Mouse (Mus musculus): ENCODE measurements around the gene Cntn5.
A peak's percentile ranks its signal among the peaks of the same experiment; 100 is the strongest.

The Cntn5 gene

DNA sequence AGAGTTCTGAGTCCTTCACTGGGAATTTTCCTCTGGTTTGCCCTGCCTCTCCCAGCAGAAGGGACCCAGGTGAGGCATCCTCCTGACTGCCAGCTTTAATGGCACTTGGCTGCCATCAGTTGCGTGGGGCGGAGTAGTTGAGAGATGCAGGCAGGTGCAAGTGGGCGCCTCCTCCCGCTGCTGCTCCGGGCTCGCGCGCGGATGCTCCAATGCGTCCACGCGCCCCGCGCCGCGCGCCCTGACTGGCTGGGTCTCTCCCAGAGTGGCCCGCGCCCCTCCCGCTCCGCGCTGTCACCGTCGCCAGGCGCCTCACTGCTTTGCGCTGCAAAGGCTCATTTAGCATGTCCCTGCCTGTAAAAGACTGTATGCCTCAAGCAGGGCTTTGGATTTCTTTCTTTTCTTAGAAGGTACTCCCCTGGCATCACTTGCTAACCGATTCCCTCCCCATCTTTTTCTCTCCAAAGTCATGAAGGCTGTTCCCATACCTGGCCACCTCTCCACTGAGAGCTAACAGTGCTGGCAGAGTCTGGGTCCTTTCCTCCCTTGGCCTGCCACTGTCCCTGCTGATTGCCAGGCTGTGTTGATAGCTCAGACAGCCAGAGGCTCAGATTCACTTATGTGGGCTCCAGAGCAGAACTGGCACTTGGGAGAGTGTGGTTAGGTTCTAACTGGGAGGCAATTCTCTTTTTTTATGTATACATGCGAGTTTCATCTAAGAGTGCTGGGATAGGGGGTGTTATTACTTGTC lies at the start of gene Cntn5:
Cntn5 (minus strand) TSS at position 160 of the 748 bp plus-strand sequence.
- no peak for DNase-seq (ENCODE audit: low spot score)

DNA sequence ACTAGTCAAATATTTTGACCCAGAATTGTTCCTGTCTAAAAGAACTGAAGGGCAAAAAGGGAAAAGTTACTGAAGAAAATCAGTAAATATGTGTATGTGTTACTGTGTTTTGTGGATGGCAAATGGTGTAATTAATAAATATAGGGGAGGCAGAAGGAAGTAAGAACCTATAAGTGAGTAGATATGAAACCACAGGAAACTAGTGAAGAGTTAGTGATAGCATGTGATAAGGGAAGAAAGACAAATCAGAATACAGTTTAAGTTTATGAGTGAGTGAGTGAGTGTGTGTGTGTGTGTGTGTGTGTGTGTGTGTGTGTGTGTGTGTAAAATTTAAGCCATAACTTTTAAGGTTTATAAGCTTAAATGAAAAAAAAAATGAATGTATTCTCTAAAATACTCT lies 45.9 kb upstream of the Cntn5 start:
- no peak for DNase-seq (ENCODE audit: low spot score)

DNA sequence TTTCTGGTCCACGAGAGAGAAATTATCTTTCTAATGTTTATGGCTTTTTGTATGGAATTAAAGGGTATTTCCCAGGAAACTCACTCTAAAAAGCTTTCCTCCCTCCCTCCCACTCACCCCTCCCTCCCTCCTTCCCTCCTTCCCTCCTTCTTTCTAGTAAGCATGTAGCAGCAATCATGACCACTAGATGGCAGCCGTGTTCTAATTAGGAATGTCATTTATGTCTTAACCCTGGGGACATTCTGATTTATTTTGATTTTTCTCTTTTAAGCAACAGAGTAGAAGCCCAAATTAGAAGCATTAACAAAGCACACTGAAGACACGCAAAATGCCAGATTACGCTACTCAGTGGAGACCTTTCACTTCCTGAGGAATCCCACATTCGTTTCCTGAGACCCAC lies 5.0 kb upstream of the Cntn5 start:
- DNase-seq (ENCODE audit: low spot score) = peak; percentile 55

DNA sequence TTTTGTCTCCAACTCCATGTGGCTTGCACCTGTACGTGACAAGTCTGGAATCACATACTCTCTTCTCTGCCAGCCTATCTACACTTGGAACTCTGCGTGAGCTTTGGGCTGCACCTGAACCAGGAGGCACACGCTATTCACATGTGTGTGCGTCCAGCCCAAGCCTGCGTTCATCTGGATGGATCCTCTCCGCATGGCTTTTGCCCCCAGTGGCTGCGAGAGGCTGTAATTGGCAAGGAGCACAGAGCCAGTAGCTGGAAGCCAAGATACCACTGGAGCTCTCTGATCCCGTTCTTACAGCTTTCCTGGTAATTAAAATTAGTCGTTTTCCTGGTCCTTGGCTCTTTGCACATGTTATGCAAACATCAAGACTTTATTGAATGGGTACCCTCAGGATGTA lies 1.1 kb upstream of the Cntn5 start:
- no peak for DNase-seq (ENCODE audit: low spot score)

DNA sequence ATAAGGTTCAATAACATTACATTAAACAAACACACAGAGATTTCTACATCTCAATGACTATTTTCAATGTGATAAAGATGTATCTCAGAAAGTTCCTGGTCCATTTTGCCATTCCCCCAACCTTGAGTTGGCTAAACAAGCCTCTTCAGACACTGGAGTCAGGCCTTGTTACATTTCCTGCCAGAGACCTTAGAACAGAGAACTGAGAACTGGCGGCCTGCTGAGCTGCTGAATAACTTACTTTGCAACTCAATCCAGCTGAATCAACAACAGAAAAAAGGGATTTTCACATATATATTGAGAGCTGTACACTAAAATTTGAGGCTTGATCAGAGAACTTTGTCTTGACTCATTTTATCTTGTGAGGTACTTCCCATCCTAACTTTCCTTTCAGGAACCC lies 24.8 kb downstream of the Cntn5 start:
- no peak for DNase-seq (ENCODE audit: low spot score)

DNA sequence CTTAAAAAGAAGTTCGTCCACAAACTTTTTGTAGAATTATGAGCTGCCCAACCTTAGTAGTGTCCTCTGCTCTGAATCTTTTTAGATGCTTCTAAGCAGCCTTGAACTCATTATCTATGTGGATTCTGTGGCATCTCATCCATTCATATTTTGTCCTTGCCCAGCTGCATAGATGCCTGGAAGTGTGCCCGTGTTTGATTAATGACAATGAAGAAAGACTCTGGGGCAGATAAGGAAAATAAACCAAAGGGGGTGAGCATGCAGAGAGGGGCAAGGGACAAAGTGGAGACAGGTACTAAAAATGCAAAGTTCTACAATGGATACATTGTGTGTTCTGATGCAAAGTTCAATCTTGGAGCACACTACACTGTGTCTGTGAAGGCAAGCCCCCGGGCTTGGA lies 30.7 kb downstream of the Cntn5 start:
- DNase-seq (ENCODE audit: low spot score) = no peak

DNA sequence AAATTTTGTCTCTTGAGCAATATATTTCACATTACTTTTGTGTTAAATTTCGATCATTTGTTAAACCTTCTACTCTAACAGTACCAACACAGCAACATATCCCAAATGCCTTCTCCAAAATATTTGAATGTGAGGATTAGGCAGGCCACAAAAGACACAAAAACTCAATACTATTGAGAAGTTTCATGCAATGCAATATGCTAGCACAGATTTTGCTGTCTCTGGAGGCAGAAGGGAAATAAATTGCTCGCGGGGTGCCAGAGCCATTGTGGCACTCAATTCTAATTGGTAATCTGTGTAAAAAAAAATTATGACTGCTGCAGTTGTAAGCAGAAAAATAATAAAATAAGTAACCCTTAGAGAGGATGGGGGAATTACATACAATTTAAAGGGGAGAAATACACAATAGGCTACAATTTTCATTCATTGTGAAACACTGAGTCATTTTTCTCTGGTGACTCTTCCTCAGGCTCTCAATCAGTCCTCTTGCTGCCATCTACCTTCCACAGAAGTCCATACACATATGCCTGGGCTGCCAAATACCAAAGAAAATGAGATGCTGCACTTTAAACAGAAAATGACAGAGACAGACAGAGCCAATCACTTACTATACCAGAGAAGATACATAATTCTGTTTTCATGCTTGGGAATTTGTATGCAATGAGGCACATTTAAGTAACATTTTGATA lies 48.2 kb downstream of the Cntn5 start:
- no peak for DNase-seq (ENCODE audit: low spot score)

DNA sequence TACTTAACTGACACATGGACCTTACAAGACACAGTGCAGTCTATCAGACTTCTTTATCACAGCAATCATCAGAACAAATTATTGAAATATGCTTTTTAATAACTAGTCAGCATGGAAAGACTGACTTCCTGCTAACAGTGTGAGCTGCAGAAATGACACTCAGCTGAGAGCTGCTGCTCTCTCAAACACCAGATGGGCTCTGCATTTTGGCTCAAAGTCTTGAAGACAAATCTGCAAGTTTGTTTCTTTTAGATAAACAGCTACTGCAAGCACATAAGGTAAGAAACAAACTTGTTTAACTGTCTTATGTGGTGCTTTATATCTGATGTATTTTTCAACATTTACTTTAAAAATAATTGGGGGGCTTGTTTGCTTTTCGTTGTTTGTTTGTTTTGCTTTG lies 87.9 kb downstream of the Cntn5 start:
- DNase-seq (ENCODE audit: low spot score) = no peak

DNA sequence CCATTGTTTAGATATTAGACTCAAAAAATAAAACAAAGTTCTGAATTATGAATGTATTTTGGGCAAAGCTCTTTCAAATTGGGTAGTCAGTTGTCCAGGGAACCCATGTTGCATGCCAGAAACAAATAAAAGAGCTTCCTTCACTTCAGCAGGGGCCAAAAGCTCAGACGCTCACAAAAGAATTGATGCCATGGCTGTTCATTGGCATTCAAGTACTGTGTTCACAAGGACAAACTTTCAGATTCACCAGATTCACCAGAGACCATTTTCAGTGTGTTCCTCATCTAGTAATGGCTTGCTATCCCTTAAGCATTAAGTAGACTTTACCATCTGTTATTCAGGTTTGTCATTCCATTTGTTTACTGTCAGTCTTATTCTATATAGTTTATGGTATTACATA lies 107.4 kb downstream of the Cntn5 start:
- no peak for DNase-seq (ENCODE audit: low spot score)

DNA sequence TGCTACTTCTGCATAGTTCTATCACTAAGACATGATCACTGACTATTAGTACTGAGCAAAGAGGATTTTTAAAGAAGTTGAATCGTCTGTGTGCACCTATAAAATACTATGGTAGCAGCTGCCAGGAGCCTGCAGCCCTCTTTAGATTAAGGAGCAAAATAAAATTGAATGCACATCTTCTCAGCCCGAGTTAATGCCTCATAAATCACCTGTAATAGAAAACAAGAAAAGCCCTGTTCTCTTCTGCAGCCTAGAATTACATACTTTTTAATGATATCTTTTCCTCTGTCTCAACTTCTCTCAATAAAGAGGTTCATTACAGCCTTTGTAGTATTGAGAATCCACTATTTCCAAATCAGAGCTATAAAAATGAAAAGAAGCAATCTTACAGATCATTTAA lies 109.5 kb downstream of the Cntn5 start:
- no peak for DNase-seq (ENCODE audit: low spot score)

DNA sequence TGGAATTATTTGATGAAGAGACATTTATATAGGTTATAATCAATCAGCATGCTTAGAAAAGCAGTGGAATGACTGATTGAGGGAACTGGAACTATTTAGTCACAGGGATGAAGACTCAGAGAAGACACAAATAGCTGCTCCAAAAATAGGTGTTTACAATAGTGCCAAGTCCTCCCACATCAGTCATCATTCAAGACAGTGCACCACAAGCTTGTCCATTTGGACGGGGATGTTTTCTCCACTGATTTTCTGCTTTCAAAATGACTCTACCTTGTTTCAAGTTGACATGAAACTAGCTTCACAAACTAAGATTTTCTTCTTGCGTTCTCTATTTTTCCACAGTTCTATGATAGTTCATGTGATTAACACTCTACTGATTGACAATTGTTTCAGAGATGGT lies 172.7 kb downstream of the Cntn5 start:
- DNase-seq (ENCODE audit: low spot score) = no peak

DNA sequence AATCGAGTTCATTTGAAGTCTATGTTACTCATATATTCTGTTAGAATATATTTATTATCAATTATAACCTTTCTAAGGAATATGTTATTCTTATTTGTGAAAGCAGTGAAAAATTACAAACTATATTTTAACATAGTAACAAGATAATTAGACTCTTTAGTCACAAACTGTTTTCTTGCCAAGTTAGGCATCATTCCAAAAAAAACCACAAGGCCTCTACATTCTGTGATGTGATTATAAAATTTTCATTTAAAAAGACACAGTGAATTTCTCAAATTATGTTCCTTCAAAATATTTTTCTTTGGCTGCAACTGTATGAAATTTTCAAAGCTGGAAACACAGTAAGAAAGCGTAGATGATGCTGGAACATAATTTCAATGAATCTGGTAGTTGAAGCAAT lies 180.4 kb downstream of the Cntn5 start:
- DNase-seq (ENCODE audit: low spot score) = no peak

DNA sequence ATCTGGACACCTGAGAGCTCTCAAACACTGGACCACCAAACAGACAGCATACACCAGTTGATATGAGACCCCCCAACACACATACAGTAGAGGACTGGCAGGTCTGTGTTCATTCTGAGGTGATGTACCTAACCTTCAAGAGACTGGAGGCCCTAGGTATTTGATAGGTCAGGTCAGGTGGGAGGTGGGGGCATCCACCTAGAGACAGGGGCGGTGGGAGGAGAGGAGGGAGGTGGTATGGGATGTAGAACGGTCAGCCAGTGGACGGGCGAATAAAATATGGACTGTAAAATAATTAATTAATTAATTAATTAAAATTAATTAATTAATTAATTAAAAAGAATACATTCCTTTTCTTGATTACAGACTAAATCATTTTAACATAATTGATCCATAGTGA lies 182.5 kb downstream of the Cntn5 start:
- no peak for DNase-seq (ENCODE audit: low spot score)

DNA sequence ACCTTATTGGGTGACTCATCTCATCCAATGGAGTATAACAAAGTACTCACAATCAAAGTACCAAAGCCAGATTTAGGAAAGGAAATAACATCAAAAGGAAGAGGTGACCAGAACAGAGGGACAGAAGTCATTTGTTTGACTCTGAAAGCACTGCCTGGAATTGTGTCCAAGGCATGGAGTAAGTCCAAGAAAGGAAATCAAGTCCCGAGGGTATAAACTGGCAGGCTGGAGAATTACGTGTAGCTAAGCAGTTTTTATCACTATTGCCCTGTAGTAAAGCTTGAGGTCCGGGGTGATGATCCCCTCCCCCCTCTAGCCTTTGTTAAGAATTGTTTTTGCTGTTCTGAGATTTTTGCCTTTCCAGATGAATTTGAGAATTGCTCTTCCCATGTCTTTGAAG lies 185.6 kb downstream of the Cntn5 start:
- no peak for DNase-seq (ENCODE audit: low spot score)

DNA sequence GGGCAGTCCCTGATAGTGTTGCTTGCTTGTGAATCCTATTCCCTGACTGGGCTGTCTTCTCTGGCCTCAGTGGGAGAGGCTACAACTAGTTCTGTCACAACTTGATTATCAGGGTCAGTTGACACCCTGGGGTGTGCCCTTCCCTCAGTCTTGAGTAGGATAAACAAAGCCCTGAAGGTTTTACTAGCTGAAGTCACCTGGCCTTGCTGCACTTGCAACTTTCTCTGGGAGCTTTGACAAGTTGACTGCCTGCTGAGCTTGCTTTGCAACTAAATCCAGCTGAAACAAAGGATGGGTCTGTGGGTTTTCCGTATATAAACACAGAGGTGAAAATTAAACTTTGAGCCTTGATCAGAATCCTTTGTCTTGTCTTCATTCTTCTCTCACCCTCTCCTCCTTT lies 190.9 kb downstream of the Cntn5 start:
- no peak for DNase-seq (ENCODE audit: low spot score)

DNA sequence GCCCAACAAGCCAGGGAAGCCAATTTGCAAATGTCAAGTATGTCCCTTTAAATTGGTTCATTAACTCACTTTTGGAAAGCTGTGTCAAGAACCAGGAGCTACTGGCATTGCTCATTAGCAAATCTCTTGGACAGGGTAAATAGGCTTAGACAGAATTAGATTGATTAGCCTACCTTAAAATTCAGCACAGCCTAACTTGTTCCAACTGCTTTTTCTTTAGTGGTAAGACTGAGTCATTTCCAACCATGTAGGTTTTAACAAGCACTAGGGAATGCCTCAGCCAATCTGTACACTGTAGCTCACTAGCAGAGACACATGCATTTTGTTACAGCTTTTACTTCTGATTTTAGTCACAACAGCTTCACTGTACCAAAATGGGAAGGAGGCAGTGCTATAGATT lies 222.9 kb downstream of the Cntn5 start:
- DNase-seq (ENCODE audit: low spot score) = no peak

DNA sequence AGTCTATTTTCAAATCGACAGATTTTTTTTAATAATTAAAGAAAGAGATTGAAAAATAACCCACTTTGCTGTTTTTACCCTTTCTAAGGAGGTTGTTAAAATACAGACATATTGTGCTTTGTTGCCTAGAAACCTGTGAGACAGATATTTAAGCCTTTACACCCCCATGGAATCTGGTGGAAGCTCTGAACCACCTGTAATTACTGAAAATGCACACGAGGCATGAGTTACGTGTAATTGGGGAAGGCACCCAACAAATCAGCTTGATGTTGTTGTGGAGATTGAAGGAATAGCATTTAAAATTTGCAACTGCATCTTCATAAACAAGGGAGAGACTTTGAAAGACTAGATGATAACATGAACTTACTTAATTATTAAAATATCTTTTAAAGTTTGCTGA lies 223.4 kb downstream of the Cntn5 start:
- DNase-seq (ENCODE audit: low spot score) = no peak

DNA sequence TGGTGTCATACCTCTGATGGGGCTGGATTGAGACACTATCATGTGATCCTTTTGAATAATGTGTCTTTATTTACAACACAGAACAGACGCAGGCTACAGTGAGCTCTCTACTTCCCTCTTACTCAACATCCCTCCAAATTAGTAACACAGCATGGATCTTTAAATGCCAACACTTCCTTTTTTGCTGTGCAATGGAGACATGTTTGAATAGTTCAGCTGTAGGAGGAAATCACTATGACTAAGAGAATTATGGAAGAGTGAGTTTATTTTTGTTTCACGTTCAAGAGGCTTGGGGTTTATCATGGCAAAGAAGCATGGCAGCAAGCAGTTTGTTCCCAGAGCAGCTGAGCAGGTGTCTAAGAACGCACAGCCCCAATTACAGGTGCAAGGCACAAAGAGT lies 235.9 kb downstream of the Cntn5 start:
- no peak for DNase-seq (ENCODE audit: low spot score)

DNA sequence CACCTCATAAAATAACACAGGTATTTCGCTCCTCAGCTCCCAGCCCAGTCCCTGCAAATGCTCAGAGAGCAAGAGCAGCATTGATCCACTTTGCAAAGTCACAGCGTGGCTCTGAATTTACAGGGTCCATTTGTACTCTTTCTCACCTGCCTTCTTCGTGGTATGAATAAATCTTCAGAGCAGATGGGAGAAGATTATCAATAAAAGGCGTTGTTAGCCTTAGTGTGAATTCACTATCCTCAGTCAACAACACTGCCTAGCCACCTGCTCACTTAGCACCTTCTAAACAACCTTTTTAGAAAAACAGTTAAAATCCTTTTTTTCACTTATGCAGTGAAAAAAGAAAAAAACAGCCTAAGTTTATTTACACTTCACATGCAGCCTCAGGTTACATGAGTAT lies 237.1 kb downstream of the Cntn5 start:
- DNase-seq (ENCODE audit: low spot score) = no peak

DNA sequence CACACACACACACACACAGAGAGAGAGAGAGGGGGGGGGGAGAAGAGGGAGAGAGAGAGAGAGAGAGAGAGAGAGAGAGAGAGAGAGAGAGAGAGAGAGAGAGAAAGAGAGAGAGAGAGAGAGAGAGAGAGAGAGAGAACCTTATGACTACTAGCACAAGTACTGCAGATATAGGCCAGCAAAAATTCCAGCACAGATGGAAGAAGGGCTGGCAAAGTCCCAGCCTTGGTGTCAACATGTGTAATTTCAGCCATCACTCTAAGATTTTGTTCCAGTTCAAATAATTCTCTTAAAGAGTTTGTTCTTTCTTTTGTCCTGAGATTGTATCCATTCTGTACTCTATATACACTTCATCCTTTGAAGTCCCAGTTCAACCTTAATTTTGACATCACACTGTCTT lies 238.8 kb downstream of the Cntn5 start:
- no peak for DNase-seq (ENCODE audit: low spot score)

DNA sequence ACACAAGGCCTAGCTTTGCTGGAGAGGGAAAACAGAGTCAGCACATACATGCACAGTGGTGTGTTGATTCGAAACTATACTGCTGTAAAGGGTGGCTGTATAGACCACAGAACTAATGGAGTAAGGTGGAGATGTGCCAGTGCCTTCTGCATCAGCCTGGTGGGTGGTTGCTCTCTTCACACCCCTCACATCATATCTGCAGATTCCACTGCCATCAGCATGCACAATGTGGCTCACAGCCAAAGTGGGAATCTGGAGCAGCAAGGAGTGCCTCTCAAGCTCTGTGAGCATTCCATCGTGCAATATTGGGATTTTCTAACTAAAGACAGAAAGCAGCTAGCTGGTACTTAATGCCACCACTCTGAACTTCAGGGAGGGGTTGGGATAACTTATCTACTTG lies 241.5 kb downstream of the Cntn5 start:
- no peak for DNase-seq (ENCODE audit: low spot score)

DNA sequence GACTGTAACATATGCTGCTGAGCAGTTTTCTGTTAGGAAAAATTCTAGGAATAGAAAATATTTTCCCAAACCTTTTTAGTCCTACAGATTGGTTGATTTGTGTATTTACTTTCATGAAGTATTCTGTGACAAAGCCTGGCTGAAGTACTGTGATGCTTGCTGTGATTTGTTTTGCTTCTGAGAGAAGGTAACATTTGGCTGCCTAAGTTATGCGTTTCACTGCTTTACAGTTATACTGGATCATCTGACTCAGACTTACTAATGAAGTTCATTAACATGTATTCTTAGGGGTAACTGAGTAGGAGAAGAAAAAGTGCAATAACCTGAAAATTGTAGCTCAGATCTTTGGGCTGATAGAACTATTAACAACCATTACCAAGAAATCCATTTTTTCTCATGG lies 245.1 kb downstream of the Cntn5 start:
- no peak for DNase-seq (ENCODE audit: low spot score)

DNA sequence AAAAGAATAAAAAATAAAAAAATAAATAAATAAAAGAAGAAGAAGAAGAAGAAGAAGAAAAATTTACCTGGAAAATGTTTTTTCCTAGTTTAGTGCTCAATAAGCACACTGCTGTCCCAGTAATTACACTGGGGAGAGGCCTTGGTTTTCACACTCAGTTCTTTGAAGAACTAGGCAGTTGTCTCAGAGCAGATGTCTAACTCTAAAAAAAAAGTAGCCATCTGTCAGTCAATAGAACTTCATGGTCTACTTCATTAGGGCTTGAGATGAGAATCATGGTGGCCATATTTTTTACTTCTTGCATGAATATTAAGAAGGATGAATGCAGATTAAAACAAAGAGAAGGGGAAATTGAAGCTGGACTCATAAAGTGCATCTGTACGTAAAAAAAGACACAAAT lies 246.5 kb downstream of the Cntn5 start:
- DNase-seq (ENCODE audit: low spot score) = no peak

DNA sequence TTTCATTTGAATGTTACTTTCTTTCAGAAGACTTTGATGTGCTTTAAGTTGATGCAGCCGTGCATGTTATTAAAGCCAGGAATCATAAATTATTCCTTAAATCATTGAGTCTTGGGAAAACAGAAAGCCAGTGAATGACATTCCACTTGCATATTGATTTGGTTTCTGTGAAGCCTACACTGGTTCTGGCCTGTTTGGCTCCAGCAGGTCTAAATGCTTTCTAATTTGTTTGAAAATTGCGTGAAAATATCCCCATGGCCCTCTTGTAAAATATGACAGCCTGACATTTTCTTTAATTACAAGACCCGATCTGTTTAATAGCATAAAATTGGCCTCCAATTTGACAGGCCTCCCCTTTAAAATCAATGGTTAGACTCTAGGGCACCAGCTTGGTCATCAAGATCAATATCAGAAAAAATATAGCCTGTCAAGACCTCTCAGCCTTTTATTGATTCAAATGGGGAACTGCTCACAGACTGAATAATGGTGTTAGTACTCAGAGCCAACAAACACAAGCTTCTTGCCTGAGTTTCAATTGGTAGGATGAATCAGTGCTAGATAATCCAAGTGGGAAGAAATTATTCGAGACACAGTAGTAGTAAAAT lies 247.3 kb downstream of the Cntn5 start:
- no peak for DNase-seq (ENCODE audit: low spot score)

Measured in urinary bladder, postnatal 14 days (tissue).